Mouse (Mus musculus): ENCODE measurements around the gene Gdf11.

Gene Gdf11

DNA sequence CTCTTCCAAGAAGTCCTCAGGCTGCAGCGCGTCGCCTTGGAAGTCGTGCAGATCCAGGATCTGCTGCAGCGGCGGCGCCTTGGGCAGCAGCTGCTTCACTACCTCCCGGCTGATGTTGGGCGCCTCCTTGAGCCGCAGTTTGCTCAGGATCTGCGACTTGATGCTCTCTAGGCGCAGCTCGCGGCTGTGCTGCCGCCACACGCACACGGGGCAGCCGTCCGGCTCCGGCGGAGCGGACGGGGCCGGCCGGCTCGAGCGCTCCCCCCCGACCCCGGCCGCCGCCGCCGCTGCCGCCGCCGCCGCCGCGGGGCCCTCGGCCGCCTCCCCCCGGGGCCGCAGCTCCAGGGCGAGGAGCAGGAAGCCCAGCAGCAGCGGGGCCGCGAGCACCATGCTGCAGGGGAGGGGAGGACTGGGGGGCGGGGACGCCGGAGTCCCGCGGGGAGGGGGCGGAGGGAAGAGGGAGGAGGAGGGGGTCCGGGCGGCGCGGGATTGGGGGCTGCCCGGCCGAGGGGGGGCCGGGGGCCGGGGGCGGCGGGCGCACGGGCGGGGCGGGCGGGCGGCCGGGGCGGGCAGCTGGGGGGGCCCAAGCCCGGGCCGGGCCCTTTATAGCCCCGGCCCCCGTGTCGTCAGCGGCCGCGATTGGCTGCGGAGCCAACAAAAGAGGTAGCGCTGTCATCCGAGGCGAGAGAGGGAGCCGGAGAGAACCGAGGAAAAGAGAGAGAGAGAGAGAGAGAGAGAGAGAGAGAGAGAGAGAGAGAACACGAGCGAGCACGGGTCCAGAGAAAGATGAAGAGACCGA, at the start of gene Gdf11:
Gene Gdf11, minus strand, starts transcription at position 423 of the 799 bp plus-strand sequence.
- DNase-seq, result peak; percentile 76 to 78

DNA sequence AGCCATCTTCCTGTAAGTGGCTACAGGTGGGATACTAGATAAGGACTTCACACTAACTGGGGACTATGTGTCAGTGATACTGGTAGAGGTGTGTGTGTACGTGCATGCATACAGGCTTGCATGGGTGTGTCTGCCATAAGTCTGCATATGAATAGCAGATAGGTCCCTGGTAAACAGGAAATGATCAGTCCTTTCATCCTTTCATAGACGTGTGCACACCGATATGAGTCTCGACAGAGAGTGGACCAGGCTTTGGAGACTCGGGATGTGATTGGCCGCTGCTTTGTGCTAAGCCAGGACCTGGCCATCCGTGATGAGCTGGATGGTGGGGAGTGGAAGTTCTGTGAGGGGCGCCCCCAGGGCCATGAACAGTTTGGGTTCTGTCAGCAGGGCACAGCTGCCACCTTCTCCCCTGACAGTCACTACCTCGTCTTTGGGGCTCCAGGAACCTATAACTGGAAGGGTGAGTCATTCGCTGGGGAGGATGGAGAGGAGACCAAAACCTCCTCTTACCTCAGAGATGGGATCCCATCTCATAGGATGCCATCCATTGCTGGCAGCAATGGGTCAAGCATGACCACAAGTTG, 49.0 kb upstream of the Gdf11 start:
- DNase-seq, result no peak

DNA sequence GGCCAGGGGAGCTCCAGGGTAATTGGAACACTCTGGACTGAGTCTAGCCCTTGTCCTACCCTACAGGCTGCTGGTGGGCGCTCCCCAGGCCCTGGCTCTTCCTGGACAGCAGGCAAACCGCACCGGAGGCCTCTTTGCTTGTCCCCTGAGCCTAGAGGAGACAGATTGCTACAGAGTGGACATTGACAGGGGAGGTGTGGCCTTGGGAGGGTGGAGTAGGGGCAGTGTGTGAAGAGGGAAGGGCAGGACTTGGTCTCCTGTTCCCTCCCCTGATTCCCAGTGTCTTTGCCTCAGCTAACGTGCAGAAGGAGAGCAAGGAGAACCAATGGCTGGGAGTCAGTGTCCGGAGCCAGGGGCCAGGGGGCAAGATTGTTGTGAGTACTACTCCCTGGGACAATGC, 47.5 kb upstream of the Gdf11 start:
- DNase-seq, result peak in 1 of 2 experiments; percentile 50

DNA sequence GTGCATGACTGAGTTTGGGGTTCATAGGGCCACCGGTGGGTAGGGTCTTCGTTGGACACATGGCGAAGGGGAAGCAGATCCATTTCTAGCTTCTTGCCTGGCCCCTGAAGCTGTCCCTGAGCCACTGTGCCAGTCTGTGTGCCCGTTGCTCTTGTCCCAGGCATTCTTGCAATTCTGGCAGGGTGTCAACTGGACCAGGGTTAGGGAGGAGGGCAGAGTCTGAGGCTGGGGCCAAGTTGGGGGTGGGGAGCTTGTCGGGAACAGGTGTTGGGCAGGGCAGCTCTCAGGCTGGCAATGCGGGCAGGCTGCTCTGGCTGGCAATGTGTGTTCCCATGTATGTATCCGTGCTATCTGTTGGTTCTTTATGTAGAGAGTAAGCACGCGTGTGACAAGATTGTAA, 46.9 kb upstream of the Gdf11 start:
- peak; percentile 97 to 99 for DNase-seq

DNA sequence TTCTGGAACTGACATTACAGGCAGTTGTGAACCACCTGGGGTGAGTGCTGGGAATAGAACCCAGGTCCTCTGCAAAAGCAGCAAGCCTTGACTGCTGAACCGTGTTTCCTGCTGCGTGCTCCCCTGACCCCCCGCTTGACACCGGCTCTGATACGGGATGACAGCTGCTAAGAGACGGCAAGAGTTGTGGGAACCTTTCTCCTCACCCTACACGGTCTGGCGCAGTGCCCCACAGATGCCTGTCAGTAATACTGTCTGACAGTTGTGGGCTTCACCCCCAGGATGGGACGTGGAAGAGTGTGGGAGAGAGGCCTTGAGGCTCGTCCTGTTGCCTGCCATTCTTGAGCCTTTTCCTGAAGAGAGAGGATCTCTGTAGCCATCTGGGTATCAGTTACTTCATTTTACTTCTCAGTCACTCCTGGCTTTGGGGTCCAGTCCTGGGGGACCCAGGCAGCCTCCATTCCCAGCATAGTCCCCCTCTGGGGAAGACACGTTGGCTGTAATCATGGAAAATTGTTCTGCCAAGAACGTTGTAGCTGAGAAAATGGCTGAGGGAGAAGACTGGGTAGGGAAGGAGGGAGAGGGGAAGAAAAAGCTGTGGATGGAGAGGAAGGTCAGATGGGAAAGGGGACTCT, 46.4 kb upstream of the Gdf11 start:
- DNase-seq, result peak; percentile 60 to 69

DNA sequence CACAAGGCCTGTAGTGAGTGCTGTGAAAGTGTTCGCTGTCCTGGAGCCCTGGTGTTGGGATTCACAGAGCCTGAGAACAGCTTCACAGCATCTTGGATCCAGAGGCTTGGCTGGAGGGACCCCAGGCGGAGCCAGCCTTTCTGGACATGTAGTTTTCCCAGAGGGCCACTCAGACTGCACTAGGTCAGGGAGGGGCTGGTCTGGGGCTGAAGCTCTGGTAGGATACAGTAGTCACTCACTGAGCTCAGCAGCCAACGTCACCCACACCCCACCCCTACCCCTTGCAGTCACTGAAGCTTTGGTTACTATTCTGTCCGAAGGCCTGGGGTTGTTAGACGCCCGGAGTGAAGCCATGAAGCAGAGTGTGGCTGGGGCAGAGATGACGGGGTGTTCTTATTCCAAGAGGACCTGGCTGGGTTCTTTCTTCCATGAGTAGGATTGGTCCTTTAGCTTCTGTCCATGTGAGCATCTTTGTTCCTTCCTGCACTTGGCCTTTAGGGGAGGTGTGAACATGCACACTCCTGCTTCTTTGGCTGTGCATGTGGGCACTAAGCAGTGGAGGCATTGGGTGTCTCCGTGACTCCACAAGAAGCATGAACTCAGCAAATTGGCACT, 44.4 kb upstream of the Gdf11 start:
- peak in 1 of 2 experiments; percentile 45 for DNase-seq

DNA sequence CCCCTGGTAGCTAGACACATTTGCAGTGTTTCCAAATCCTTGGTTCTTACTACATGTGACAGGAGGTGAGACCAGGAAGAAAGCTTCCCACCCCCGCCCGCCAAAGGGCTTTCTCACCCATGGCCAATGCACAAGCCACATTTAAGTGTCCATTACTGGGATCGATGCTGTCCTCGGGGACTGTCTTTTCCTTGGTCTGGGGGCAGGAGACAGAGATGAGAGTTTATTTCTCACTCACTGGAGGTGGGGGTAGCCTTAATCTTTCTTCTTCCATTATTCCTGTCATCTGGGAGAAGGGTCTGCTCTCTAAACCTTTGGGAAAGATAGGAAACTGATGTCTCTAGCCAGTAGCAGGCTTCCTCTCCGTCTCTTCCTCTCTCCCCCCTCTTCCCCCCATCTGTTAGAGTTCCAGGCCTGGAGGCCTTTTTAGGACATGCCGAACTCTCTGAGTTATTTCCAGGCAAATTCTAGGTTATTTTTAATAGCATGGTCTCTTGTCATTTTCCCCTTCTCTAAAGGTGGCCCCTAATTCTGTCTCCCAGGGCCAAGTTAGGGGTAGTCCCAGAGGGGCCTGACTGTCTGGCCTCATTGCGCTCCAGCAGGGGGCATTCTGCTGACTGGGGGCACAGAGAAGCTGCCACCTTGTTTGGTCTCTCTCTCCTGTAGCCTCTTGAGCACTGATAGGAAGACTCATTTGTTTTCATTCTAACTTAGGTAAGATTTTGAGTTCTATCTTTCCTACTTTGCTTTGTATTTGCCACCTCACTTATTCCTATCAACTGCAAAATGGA, 43.7 kb upstream of the Gdf11 start:
- peak in 1 of 2 experiments; percentile 44 for DNase-seq

DNA sequence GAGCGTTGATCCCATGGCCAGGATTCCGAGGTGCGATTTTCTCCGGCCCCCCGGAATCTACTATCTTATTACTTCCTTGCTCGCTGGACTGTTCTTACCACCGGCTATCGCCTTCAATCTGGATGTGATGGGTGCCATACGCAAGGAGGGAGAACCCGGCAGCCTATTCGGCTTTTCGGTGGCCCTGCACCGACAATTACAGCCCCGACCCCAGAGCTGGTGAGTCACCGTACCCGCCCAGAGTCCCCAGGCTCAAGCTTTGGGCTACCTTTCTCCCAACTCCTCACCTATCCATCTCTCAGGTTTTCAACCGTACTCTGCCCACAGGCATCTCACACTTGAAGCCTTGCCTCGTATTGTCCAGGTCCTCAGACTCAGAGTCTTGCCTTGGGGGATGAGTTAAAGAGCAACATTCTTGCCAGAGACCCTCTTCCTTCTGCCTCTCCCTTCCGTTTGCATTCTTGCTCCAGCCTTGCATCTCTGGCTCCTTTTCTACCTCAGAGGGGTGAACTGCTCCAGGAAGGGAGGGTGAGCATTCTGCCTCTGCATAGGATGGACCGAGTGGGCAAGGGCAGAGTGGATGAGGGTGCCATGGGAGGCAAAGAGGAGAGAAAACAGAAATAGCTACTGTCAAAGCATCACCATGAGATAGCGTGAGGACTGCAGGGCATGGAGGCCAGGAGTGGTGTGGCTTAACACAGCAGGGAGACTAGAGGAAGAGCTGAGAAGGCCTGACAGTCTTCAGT, 42.6 kb upstream of the Gdf11 start:
- DNase-seq, result peak; percentile 43 to 55

DNA sequence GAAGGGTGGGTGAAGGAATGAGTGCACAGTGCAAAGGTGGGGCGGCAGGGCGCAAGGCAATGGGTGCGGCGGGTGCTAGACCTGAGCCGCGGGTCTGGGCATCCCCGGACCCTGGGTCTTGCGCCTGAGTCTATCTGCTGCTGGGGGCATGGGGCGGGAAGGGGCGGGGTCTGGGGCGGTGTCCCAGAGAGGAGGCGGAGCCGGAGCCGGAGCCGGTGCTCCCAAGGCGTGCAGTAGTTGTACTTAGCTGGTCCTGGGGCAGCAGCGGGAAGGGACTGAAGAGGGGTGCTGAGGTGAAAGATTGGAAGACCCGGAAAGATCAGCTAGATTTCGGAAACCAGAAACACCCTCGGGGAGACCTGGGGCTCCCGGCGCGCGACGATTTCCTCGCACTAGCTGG, 42.1 kb upstream of the Gdf11 start, which contains the start of gene Itga7:
Gene Itga7, plus strand, starts transcription at position 245 of the 400 bp plus-strand sequence.
- peak; percentile 73 to 78 for DNase-seq

DNA sequence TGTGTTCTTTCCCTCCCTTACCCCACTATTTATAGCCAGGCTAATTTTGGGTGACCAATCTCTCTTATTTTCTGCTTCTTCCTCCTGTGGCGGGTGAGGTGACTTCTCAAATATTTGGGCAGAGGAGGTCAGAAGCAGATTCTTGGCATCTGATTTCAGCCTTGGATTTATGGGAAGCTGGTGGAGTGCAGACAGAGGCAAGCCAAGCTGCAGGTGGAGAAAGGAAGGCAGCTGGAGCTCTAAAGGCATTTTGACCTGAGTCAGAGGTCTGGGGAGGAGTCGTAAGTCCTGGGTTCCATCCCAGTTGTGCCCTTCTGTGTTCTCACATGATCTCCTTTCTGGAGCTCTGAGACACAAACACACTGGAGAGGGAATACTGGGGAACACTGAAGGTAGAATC, 39.9 kb upstream of the Gdf11 start:
- DNase-seq, result no peak

DNA sequence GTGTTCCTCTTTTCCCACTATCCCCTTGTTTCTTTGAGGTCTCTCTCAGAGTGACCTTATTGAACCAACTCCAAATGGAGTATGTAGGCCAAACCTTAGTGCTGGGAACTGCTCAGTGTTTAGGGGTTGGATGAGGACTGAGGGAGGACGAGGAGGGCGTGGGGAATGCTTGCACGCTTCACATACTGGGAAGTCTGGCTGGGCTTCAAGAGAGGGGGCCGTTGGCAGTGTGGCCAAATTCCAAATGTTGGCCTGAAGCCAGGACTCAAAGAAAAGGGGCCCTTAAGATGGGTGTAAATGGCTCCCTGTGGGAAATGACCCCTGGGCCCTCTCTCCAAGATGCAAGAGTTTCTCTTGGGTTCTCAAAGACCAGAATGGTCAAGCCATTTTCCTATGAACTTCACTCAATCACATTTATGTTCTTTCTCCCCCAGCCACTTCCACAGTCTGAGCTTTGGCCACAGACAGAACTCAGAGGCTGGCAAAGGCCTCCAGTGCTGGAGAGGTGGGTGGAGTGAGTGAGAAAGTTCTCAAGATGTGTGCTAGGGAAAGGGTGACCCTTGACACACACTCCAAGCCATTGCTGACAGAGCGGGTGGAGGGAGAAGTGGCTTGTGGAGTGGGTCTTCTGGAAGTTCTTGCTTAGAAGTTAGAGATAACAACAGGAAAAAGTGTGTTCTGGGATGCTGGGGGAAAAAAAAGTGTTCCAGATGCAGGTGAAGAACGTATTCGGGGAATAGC, 38.3 kb upstream of the Gdf11 start:
- no peak for DNase-seq

DNA sequence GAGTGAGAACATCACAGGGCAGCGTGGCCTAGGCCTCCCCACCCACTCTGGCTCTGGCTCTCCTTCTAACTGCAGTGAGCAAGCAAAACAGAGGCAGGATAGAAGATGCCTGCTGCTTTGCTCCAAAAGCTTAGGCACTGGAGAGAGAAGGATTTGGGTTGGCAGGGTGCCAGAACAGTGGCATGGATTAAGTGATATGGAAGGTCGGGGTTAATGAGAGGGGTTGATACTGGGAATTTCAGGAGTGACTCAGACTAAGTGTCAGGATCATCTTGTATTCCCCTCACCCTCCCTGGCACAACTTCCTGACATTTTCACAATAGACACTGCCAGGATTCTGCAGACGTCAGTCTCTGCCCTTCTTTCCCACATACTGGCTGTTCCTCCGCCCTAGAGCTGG, 36.8 kb upstream of the Gdf11 start:
- DNase-seq, result peak; percentile 52 to 71

DNA sequence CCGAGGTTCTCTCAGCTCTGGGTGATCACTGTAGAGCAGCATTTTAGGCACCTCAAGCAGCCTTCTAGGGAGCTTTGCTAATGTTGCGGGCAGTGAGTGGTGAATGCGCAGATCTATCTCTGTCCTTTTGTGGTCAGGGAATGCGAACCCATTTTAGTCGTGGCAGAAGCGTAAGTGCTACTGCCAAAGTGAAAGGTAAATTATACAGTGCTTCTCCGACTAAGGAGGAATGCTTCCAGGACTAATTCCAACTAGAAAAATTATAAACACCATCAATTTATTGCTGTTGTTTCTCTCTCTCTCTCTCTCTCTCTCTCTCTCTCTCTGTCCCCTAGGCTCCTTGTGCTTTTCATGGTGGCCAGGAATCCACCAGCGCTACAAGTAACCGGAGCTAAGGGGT, 32.4 kb upstream of the Gdf11 start, which contains the start of gene Bloc1s1:
Gene Bloc1s1, minus strand, starts transcription at position 101 of the 400 bp plus-strand sequence.
- DNase-seq, result no peak

DNA sequence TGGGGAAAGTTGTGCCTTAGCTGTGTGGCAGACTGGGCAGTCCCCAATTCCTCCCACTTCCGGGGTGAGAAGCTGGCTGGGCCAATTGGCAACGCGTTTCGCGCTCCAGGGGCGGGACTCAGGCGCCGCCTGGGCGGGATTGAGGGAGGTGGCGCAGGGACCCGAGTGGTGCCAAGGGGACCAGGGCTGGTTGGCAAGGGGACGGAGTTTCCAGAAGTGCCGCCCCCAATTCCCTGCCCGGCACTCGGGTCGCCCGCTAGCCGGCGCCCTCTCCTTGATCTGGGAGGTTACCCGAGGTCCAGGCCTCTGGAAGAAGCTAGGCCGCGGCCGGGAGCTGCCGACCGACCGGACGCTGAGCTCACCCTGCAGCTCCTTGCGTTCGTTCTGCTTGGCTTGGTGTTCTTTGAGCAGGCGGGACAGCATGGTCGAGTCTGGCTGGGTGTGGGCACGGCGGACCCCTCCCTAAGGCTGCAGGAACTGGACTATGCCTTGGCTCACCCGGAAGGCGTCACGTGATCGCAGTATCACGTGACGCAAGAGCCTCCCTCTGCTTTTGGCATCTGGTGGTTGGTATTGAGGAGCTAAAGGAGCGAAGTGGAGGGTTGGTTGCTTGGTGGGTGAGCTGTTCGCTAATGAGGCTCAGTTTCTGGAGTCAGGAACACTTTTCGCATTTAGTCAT, 31.6 kb upstream of the Gdf11 start:
- peak; percentile 93 to 96 for DNase-seq

DNA sequence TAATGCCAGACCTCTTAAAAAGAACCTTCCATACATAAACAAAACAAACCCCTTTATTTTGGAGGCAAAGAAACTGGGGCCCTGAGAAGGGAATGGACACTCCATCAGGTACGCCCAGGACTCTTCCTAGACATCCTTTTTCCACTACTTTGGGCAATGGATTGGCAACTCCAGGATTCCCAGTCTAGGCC, 31.2 kb upstream of the Gdf11 start, which contains the start of gene Rdh5:
Gene Rdh5, minus strand, starts transcription at position 67 of the 191 bp plus-strand sequence.
- no peak for DNase-seq

DNA sequence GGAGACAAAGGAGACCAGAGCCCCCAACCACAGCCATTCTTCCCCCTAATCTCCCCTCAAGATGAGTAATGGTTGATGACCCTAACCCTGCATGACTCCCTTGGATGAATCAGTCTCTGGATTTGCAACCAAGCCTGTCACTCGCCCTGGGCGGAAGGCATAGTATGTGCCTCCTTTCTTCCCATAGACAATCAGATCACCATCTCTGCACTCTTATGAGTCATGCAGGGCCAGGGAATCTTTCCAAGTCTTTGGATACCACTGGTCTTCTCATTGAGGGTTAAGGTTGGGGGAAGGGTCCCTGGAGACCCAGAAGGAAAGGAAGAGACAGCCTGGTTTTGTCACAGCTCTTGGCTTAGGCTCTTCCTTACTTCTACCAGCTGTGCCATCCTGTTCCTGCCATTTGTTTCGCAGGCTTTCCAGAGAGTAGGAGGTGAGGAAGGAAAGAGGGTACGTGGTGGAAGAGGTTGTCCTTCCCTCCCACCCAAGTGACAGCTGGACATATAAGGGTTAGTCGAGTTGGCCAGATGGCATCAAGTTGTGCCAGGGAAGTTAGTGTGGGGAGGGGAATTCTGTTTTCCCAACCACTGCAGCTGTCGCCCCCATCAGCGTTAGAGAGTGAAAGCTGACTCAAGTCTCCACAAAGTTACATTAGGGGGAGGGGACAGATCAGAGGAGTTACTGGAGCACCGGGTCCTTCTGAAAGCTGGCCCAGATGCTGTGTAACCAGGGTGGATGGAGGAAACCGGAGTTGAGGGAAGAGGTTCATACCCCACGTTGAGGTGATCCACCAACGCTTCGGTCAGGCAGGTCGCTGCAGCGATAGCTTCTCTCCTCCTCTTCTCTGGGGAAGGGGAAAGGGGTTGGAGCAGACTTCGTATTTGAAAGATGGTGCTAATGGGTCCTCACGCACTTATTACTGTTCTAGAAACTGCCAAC, 30.6 kb upstream of the Gdf11 start:
- peak in 1 of 2 experiments; percentile 44 for DNase-seq

DNA sequence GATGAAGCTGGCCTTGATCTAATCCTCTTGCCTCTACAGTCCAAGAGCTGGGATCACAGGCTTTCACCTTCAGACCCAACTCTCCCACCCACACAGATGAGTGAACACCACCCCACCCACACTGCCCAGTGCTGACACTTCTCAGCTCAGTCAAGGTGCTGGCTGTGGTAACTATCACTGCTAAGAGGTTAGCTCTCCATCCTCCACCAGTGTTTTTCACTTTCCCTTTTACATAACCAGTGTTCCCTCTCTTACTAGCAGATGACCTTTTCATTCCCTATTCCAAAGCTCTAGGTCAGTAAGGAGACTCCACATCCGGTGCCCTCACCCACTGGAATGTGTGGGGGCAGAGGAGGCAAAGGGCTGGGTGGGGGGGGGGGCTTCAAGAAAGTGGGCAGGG, 29.7 kb upstream of the Gdf11 start:
- no peak for DNase-seq

DNA sequence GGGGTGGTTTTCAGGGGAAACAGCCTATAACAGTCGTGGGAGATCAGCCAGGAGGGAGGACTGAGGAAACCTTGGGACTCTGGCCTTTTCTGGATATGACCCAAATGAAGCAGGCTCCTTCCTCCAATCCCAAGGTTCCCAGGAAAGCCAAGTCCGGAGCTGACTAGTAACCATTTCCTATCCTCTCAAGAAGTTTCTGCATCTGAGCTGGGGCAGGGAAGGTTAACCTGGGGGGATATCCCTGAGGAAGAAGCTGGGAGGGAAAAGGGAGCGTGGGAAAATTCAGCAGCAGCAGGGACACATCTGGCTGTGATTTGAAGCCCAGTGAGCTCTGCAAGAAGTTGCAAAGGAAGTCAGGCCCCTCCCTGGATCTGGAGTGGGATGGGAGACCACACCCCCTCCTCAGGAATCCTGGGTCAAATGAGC, 29.2 kb upstream of the Gdf11 start:
- no peak for DNase-seq

DNA sequence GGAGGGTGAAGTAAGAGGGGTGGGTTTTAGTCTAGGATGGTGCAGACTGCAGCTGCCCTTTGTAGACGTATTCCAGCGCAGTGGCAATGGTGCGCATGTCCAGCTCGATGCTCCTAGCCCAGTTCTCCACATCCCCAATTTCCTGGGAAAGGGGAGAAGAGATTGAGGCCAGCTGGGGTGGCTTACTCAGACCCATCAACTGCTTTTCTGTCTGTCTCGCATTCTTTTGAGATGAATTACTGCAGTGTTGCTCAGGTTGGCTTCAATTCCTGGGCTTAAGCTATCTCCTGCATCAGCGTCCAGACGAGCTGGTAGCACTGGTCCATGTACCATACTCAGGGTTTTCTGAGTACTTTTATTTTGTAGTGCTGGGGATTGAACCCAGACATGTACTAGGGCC, 28.4 kb upstream of the Gdf11 start:
- no peak for DNase-seq

Measured in cerebellum, postnatal 14 days (tissue).